Comparison of ENCODE assay signal across 8 mouse cellular contexts in genomic region chr5:30072825-30073821, GRCm38 (mm10). TPM values are rescaled to one million over a fixed set of nuclear protein-coding genes. Genes with fewer than 3 reads are reported as not detected.
DNase-seq lines count a peak whose midpoint lies in the region; ATAC-seq and TF ChIP-seq lines count a peak whose summit lies in the region.

Gene Tyms (minus strand): TSS chr5:30073617.

- no peak for TF ChIP-seq CTCF in cerebellum, adult 2 months (IDR thresholded peaks at IDR 0.05; ENCODE audit: borderline replicate concordance, insufficient read depth, low read depth, low read length)

- peaks cover 14% of the 10 kb centered on the region for H3K36me3 ChIP-seq in lung, embryonic 16.5 days (ENCODE audit: control insufficient read depth, insufficient read depth, low read length)

- H3K9ac ChIP-seq in lung, embryonic 16.5 days (ENCODE audit: low read length), result peak within 1 kb of the TSS; percentile 93

- peak within 1 kb of the TSS; percentile 68 for H3K4me3 ChIP-seq in cerebellum, adult 2 months (replicated peaks; ENCODE audit: insufficient read depth, low read depth, low read length)
- peak within 1 kb of the TSS; percentile 92 for H3K4me3 ChIP-seq in lung, embryonic 16.5 days (ENCODE audit: low read length)

- H3K9me3 ChIP-seq in lung, embryonic 16.5 days (ENCODE audit: control insufficient read depth, low read length), result no peaks in the 10 kb centered on the region

- peak; percentile 82 to 89 for ATAC-seq in hematopoietic stem cell, adult 5-6 weeks (replicated peaks in 1 of 2; ENCODE audit: insufficient read depth in 1 of 2, low FRiP score in 2 of 2, low TSS enrichment in 1 of 2, low read depth in 1 of 2, poor library complexity in 2 of 2, severe bottlenecking in 2 of 2)
- ATAC-seq in lung, embryonic 16.5 days (ENCODE audit: low read depth), result peak; percentile 95

- no peak within 1 kb of the TSS for H3K27ac ChIP-seq in cerebellum, adult 2 months (ENCODE audit: insufficient read depth, low read length)
- peak within 1 kb of the TSS; percentile 92 for H3K27ac ChIP-seq in lung, embryonic 16.5 days (ENCODE audit: low read length)

- H3K4me1 ChIP-seq in cerebellum, adult 2 months (ENCODE audit: control insufficient read depth, insufficient read depth, low read length), result no peaks in the 10 kb centered on the region
- H3K4me1 ChIP-seq in lung, embryonic 16.5 days (replicated peaks; ENCODE audit: control insufficient read depth, insufficient read depth, low read length), result peaks cover 11% of the 10 kb centered on the region

- WGBS in cerebellum, adult 2 months, result 9% methylated on average over 45 of the region's 45 CpGs
- WGBS in lung, embryonic 16.5 days, result under 1% methylated on average over 41 of the region's 45 CpGs

- DNase-seq in MEL-GATA-1-ER (ENCODE audit: extremely low read depth, low read depth), result peak; percentile 83
- peak; percentile 65 to 67 for DNase-seq in cerebellum, adult 2 months
- peak; percentile 82 for DNase-seq in forelimb bud, embryonic 11.5 days (ENCODE audit: low read depth, low spot score)
- DNase-seq in layer of hippocampus, adult 9-10 months (ENCODE audit: low spot score), result peak; percentile 25
- DNase-seq in ovary, postnatal 14 days (ENCODE audit: low spot score), result peak; percentile 58
- DNase-seq in thymus, postnatal 14 days, result peak; percentile 85

- TF ChIP-seq POLR2A in cerebellum, adult 2 months (IDR thresholded peaks at IDR 0.05; ENCODE audit: borderline replicate concordance, insufficient read depth, low read length), result peak; percentile 27; the same call in 1 of the 2 replicates

- H3K4me2 ChIP-seq in lung, embryonic 16.5 days (ENCODE audit: low read depth, low read length), result peak within 1 kb of the TSS; percentile 74

- no peaks in the 10 kb centered on the region for H3K27me3 ChIP-seq in cerebellum, adult 2 months (ENCODE audit: control insufficient read depth, insufficient read depth, low read length)
- H3K27me3 ChIP-seq in lung, embryonic 16.5 days (ENCODE audit: control insufficient read depth, insufficient read depth, low read depth, low read length), result no peaks in the 10 kb centered on the region

RNA-seq across cellular contexts. Expression of gene Tyms, which starts in this region (rescaled TPM):
- polyA plus RNA-seq in cerebellum, adult 2 months (2012; rRNA removed), result 3.5 and 4.5 TPM in 2 replicates
- total RNA-seq in hematopoietic stem cell, adult 5-6 weeks (2017), result 139 and 165 TPM in 2 replicates
- polyA plus RNA-seq in lung, embryonic 16.5 days (2015; fragmentation: Nextera tagmentation; extraction: Ambion mirVana), result 270 and 275 TPM in 2 replicates

Comparison
In these comparisons a context has a peak if more than half of its experiments do, and no peak if none do; other contexts are left out.
1. RNA of gene Tyms (polyA plus RNA-seq): 270 to 275 TPM in lung, embryonic 16.5 days; 3.5 to 4.5 TPM in cerebellum, adult 2 months; every median in the first group is over 10 times any median in the second.
2. DNase-seq: peak in every context shown above with its lines; median percentile 85 in thymus, postnatal 14 days; 83 in MEL-GATA-1-ER; 82 in forelimb bud, embryonic 11.5 days; 66 in cerebellum, adult 2 months; 58 in ovary, postnatal 14 days; 25 in layer of hippocampus, adult 9-10 months.